Mouse (Mus musculus) neural tube, embryonic 12.5 days (tissue): ENCODE data around the gene Gm30191. TPM values are rescaled to one million over a fixed set of nuclear protein-coding genes. Genes with fewer than 3 reads are reported as not detected.
A peak's percentile ranks its signal among the peaks of the same experiment; 100 is the strongest.

Experiments
- ATAC-seq: fragments of 200-750 bp; cut with Nextera tagmentation; 2 replicates; pipeline ENCODE4 v1.8.0; 2017; ENCODE audit warnings: low read depth, mild to moderate bottlenecking, moderate TSS enrichment, moderate library complexity; ENCODE audit not compliant: low FRiP score
- H3K27ac ChIP-seq: fragments of 300-500 bp; sonication (generic); 2 replicates; pipeline ENCODE4 v1.5.1; 2016
- H3K27me3 ChIP-seq: fragments of 300-500 bp; sonication (generic); replicated peaks from 2 replicates; pipeline ENCODE4 v1.6.1; 2016; ENCODE audit warnings: mild to moderate bottlenecking
- H3K36me3 ChIP-seq: fragments of 300-500 bp; sonication (generic); 2 replicates; pipeline ENCODE4 v1.6.1; 2016; ENCODE audit warnings: mild to moderate bottlenecking
- H3K4me1 ChIP-seq: fragments of 300-500 bp; sonication (generic); 2 replicates; pipeline ENCODE4 v1.6.1; 2016
- H3K4me2 ChIP-seq: fragments of 300-500 bp; sonication (generic); replicated peaks from 2 replicates; pipeline ENCODE4 v1.6.1; 2016; ENCODE audit warnings: mild to moderate bottlenecking
- H3K4me3 ChIP-seq: fragments of 300-500 bp; sonication (generic); 2 replicates; pipeline ENCODE4 v1.5.1; 2016
- H3K9ac ChIP-seq: fragments of 300-500 bp; sonication (generic); 2 replicates; pipeline ENCODE4 v1.6.1; 2016; ENCODE audit warnings: mild to moderate bottlenecking
- H3K9me3 ChIP-seq: fragments of 300-500 bp; sonication (generic); 2 replicates; pipeline ENCODE4 v1.6.1; 2016; ENCODE audit warnings: mild to moderate bottlenecking
- WGBS: fragments of 180-500 bp; shearing (Covaris S2); methylation state at CpG from one replicate; pipeline ENCODE4 v1.1.7; 2016; 5-methylcytosine and 5-hydroxymethylcytosine counted together
- polyA plus RNA-seq: library from polyadenylated mRNA; unstranded; fragments of >200 nt; fragmentation: Nextera tagmentation; extraction: Ambion mirVana; gene quantifications from 2 replicates; pipeline ENCODE4 v1.2.1, GENCODE M21; 2016

Gene Gm30191
- polyA plus RNA-seq: 0.33 TPM in 1 of 2 replicates, not detected in the other

- Histone ChIP-seq H3K4me3 (peak within 1 kb of the TSS; percentile 81), H3K9me3 (no peaks in the 10 kb centered on the region), H3K9ac (0 out of 2 replicates have a peak within 1 kb of the TSS, but pooled peaks have one; percentile 84), H3K4me2 (peak within 1 kb of the TSS; percentile 98), H3K36me3 (no peaks in the 10 kb centered on the region), H3K27me3 (peaks cover 48% of the 10 kb centered on the region), H3K27ac (no peak within 1 kb of the TSS), H3K4me1 (peaks cover 47% of the 10 kb centered on the region)
- 74% methylated on average over 7 of the region's 7 CpGs for WGBS
- ATAC-seq: no peak
Measured at GRCm38 (mm10) chr4:134246719-134247258, at the start of gene Gm30191. Gene Gm30191, plus strand, starts transcription at chr4:134246935.

GRCm38 (mm10) chr4:134199371-134199770 is 47.4 kb upstream of the Gm30191 start:
- Histone ChIP-seq H3K9ac (no peak overlapping the region), H3K4me2 (no peak overlapping the region), H3K27me3 (no peaks in the 10 kb centered on the region), H3K9me3 (no peaks in the 10 kb centered on the region), H3K27ac (no peak overlapping the region), H3K36me3 (no peaks in the 10 kb centered on the region), H3K4me3 (no peak overlapping the region), H3K4me1 (no peaks in the 10 kb centered on the region)
- no peak for ATAC-seq
- WGBS: 76% methylated on average over 2 of the region's 2 CpGs

- Histone ChIP-seq H3K36me3 (no peaks in the 10 kb centered on the region), H3K9ac (no peak within 1 kb of the TSS), H3K9me3 (no peaks in the 10 kb centered on the region), H3K4me3 (no peak within 1 kb of the TSS), H3K27ac (no peak within 1 kb of the TSS), H3K4me2 (no peak within 1 kb of the TSS), H3K4me1 (no peaks in the 10 kb centered on the region), H3K27me3 (no peaks in the 10 kb centered on the region)
- WGBS: 96% methylated on average over 4 of the region's 4 CpGs
- ATAC-seq: no peak
Measured at GRCm38 (mm10) chr4:134202904-134203303, 43.8 kb upstream of the Gm30191 start, which contains the start of gene Gm7534. Gene Gm7534, minus strand, starts transcription at chr4:134203004.

GRCm38 (mm10) chr4:134203340-134203896 is 43.3 kb upstream of the Gm30191 start:
- 88% methylated on average over 17 of the region's 17 CpGs for WGBS
- H3K4me3 ChIP-seq: no peak overlapping the region
- H3K36me3 ChIP-seq: no peaks in the 10 kb centered on the region
- no peaks in the 10 kb centered on the region for H3K4me1 ChIP-seq
- H3K4me2 ChIP-seq: no peak overlapping the region
- ATAC-seq: no peak
- H3K27me3 ChIP-seq: no peaks in the 10 kb centered on the region
- no peaks in the 10 kb centered on the region for H3K9me3 ChIP-seq
- no peak overlapping the region for H3K9ac ChIP-seq
- no peak overlapping the region for H3K27ac ChIP-seq

- WGBS: 73% methylated on average over 6 of the region's 6 CpGs
- H3K27ac ChIP-seq: no peak overlapping the region
- H3K27me3 ChIP-seq: no peaks in the 10 kb centered on the region
Measured at GRCm38 (mm10) chr4:134206488-134207053, 40.2 kb upstream of the Gm30191 start.

GRCm38 (mm10) chr4:134222793-134223600 is 23.7 kb upstream of the Gm30191 start:
- H3K9me3 ChIP-seq: no peaks in the 10 kb centered on the region
- H3K9ac ChIP-seq: no peak overlapping the region
- H3K4me1 ChIP-seq: no peaks in the 10 kb centered on the region
- H3K36me3 ChIP-seq: no peaks in the 10 kb centered on the region
- no peak for ATAC-seq
- H3K4me2 ChIP-seq: no peak overlapping the region
- no peaks in the 10 kb centered on the region for H3K27me3 ChIP-seq
- WGBS: 67% methylated on average over 11 of the region's 11 CpGs
- H3K4me3 ChIP-seq: no peak overlapping the region
- H3K27ac ChIP-seq: no peak overlapping the region

More at GRCm38 (mm10) chr4:134206488-134207053, 40.2 kb upstream of the Gm30191 start:
- Histone ChIP-seq H3K36me3 (no peaks in the 10 kb centered on the region), H3K9me3 (no peaks in the 10 kb centered on the region), H3K4me1 (no peaks in the 10 kb centered on the region), H3K9ac (no peak overlapping the region), H3K4me3 (no peak overlapping the region), H3K4me2 (no peak overlapping the region)
- no peak for ATAC-seq

DNA sequence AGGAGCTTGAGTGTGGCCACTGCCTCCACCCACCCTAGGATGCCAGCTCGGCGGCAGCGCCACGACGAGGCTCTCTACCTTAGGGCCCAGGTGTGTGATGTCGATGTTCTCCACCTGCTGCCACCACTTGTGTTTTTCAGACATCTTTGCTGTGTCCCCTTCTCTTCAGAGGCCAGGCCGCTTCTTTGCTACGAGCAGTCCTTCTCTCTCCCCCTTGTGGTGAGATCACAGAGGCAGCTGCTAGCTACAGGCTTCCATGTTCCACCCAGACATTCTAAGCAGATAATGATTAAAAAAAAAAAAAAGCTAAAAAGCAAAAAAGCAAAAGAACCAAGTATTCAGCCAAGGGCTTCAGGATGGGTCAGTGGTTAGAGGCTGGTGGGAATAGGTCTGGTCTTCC is 19.5 kb upstream of the Gm30191 start, which contains the start of gene Catsper4:
Gene Catsper4, minus strand, starts transcription at position 190 of the 400 bp plus-strand sequence.
- no peaks in the 10 kb centered on the region for H3K27me3 ChIP-seq
- no peak for ATAC-seq
- H3K4me2 ChIP-seq: no peak within 1 kb of the TSS
- H3K9me3 ChIP-seq: no peaks in the 10 kb centered on the region
- no peaks in the 10 kb centered on the region for H3K36me3 ChIP-seq
- no peak within 1 kb of the TSS for H3K27ac ChIP-seq
- H3K4me1 ChIP-seq: no peaks in the 10 kb centered on the region
- 77% methylated on average over 8 of the region's 8 CpGs for WGBS
- no peak within 1 kb of the TSS for H3K4me3 ChIP-seq
- no peak within 1 kb of the TSS for H3K9ac ChIP-seq

GRCm38 (mm10) chr4:134230431-134230830 is 16.3 kb upstream of the Gm30191 start:
- Histone ChIP-seq H3K27me3 (no peaks in the 10 kb centered on the region), H3K27ac (no peak overlapping the region), H3K9me3 (no peaks in the 10 kb centered on the region), H3K4me2 (no peak overlapping the region), H3K4me3 (no peak overlapping the region), H3K36me3 (no peaks in the 10 kb centered on the region), H3K9ac (no peak overlapping the region), H3K4me1 (no peaks in the 10 kb centered on the region)
- 40% methylated on average over 8 of the region's 8 CpGs for WGBS
- ATAC-seq: no peak

GRCm38 (mm10) chr4:134234876-134235275 is 11.9 kb upstream of the Gm30191 start:
- Histone ChIP-seq H3K4me1 (no peaks in the 10 kb centered on the region), H3K27ac (no peak overlapping the region), H3K4me3 (no peak overlapping the region), H3K9ac (no peak overlapping the region), H3K9me3 (no peaks in the 10 kb centered on the region), H3K27me3 (peaks cover 25% of the 10 kb centered on the region), H3K4me2 (no peak overlapping the region), H3K36me3 (no peaks in the 10 kb centered on the region)
- no peak for ATAC-seq
- 87% methylated on average over 5 of the region's 5 CpGs for WGBS

DNA sequence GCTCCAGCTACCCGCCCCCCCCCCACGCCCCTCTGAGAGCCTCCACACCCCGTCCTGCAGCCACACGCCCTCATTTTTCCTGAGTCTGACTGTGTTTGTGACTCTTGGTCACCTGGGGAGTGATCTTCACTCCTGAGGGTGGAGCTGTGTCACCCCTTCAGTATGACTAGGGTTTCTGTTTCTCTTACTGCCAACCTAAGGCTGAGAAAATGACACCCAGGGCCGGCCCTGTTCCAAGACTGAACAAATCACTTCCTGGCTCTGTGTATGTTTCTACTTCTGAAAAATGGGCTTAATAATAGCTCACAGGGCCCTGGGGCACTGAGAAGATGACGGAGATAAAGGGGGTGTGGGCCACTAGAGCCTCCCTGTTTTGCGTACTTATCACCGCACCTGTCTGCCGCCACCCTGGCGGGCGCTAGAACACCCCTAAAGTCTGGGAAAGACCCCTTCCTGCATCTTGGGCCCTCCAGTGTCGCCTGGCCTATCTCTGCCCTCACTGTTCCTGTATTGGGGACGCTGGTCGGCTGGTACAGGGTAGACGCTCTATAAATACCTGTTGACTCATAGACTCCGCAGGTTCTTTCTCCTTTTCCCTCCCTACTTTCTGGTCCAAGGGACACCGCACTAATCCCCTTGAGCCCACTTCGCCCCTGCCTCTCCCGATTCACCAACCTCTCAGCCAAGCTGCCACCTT is 9.0 kb upstream of the Gm30191 start:
- no peak overlapping the region for H3K27ac ChIP-seq
- no peak overlapping the region for H3K4me3 ChIP-seq
- ATAC-seq: no peak
- H3K4me1 ChIP-seq: no peaks in the 10 kb centered on the region
- H3K36me3 ChIP-seq: no peaks in the 10 kb centered on the region
- no peaks in the 10 kb centered on the region for H3K9me3 ChIP-seq
- H3K4me2 ChIP-seq: peak overlapping the region; percentile 16; the same call in 1 of the 2 replicates
- H3K9ac ChIP-seq: no peak overlapping the region
- 30% methylated on average over 19 of the region's 19 CpGs for WGBS
- peaks cover 25% of the 10 kb centered on the region for H3K27me3 ChIP-seq

- Histone ChIP-seq H3K9me3 (no peaks in the 10 kb centered on the region), H3K27me3 (peaks cover 25% of the 10 kb centered on the region), H3K36me3 (no peaks in the 10 kb centered on the region), H3K4me1 (no peaks in the 10 kb centered on the region), H3K4me2 (peak within 1 kb of the TSS; percentile 16; the same call in 1 of the 2 replicates), H3K9ac (no peak within 1 kb of the TSS), H3K4me3 (no peak within 1 kb of the TSS), H3K27ac (no peak within 1 kb of the TSS)
- ATAC-seq: no peak
- 1% methylated on average over 18 of the region's 18 CpGs for WGBS
Measured at GRCm38 (mm10) chr4:134238279-134238651, 8.5 kb upstream of the Gm30191 start, which contains the start of gene Cnksr1. Gene Cnksr1, minus strand, starts transcription at chr4:134238399.
